Mouse (Mus musculus) cerebellum, adult 2 months (tissue): Measurements from ENCODE around the gene Prss41. TPM values are rescaled to one million over a fixed set of nuclear protein-coding genes. Genes with fewer than 3 reads are reported as not detected.

Source experiments
- DNase-seq, 2 experiments: peaks; one replicate each; pipeline ENCODE4 v3.0.0; 2021
- H3K27ac ChIP-seq: fragments of 200-500 bp; 2 replicates; pipeline ENCODE4 v1.5.1; 2012; ENCODE audit warnings: low read length, control low read depth, inconsistent platforms; ENCODE audit not compliant: insufficient read depth
- H3K27me3 ChIP-seq: fragments of 200-500 bp; 2 replicates; pipeline ENCODE4 v1.6.1; 2012; ENCODE audit warnings: inconsistent platforms, mild to moderate bottlenecking, low read length, moderate library complexity; ENCODE audit not compliant: control insufficient read depth, insufficient read depth
- H3K4me1 ChIP-seq: fragments of 200-500 bp; 2 replicates; pipeline ENCODE4 v1.6.1; 2011; ENCODE audit warnings: low read length; ENCODE audit not compliant: control insufficient read depth, insufficient read depth
- H3K4me3 ChIP-seq: fragments of 200-500 bp; replicated peaks from 2 replicates; pipeline ENCODE3; 2011; ENCODE audit warnings: mild to moderate bottlenecking, low read depth, low read length, control low read depth; ENCODE audit not compliant: insufficient read depth
- CTCF ChIP-seq: fragments of 200-500 bp; IDR thresholded peaks from 2 replicates; pipeline ENCODE4 v1.5.1; 2011; ENCODE audit warnings: low read depth, mild to moderate bottlenecking, control low read depth, low read length, moderate library complexity, borderline replicate concordance; ENCODE audit not compliant: insufficient read depth
- POLR2A ChIP-seq: fragments of 200-500 bp; IDR thresholded peaks from 2 replicates; pipeline ENCODE4 v1.6.1; 2011; ENCODE audit warnings: low read length, control low read depth, borderline replicate concordance; ENCODE audit not compliant: insufficient read depth
- WGBS: fragments of 180-500 bp; shearing (Covaris S2); methylation state at CpG from one replicate; pipeline ENCODE4 v1.1.7; 2018; 5-methylcytosine and 5-hydroxymethylcytosine counted together
- polyA plus RNA-seq: library from polyadenylated mRNA; depleted of rRNA; stranded (reverse); fragments of >200 nt; gene quantifications from 2 replicates; pipeline ENCODE4 v1.2.3, GENCODE M21; 2012

The Prss41 gene
- polyA plus RNA-seq, 1 experiment = 1.6 TPM

DNA sequence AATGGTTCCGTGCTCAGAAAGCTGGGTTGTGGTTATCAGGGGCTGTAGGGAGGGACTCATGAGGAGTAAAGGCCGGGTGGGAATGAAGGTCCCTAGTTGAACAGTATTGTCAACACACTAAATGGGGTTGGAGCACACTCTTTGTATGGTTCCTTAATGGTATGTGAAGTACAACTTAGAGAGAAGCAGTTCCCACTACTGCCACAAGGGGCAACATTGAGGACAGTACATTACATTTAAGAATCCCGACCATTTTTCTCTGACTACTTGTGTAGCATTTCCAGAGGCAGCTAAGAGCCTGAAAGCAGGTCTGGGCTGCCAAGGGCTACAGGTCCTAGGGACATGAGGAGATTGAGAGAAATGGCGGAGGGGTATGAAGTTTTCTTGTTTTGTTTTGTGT is 2.8 kb downstream of the Prss41 start:
- Histone ChIP-seq H3K4me3 (no peak overlapping the region), H3K4me1 (no peaks in the 10 kb centered on the region), H3K27me3 (no peaks in the 10 kb centered on the region), H3K27ac (no peak overlapping the region)
- TF ChIP-seq POLR2A (no peak), CTCF (peak; percentile 64)
- WGBS = 29% methylated on average over 4 of the region's 4 CpGs
- peak; percentile 44 to 47 for DNase-seq

DNA sequence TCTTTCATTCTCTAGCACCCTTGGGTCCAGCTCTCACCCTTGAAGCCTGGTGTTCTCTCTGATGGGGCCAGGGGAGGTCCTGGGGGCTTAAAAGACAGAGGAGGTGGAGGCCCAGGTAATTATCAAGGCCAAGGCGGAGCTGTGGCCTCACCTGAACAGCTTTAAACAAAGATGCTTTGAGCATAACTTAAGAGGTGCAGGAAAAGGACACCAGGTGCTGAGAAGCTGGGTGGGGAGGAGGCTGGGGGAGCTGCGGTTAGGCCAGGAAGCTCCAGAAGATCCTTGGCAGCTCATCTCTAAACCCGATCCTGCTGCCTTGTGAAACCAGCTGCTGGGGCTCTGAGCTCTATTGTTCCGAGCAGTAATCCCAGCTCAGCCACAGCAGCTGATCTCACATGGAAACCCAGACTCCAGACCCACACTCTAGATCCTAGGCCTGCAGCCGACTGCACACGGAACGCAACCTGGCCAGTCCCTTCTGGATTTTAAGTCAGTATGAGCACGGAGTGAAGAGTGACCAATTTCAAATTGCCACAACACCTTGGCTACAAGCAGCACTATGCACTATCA is 7.9 kb downstream of the Prss41 start, which contains the start of gene Prss33:
TSS of gene Prss33 (minus strand) at position 51 of the 570 bp plus-strand sequence.
- TF ChIP-seq POLR2A = no peak
- TF ChIP-seq CTCF = no peak
- no peak within 1 kb of the TSS for H3K4me3 ChIP-seq
- H3K4me1 ChIP-seq = no peaks in the 10 kb centered on the region
- WGBS = 77% methylated on average over 8 of the region's 8 CpGs
- no peak within 1 kb of the TSS for H3K27ac ChIP-seq
- H3K27me3 ChIP-seq = no peaks in the 10 kb centered on the region
- DNase-seq = no peak

DNA sequence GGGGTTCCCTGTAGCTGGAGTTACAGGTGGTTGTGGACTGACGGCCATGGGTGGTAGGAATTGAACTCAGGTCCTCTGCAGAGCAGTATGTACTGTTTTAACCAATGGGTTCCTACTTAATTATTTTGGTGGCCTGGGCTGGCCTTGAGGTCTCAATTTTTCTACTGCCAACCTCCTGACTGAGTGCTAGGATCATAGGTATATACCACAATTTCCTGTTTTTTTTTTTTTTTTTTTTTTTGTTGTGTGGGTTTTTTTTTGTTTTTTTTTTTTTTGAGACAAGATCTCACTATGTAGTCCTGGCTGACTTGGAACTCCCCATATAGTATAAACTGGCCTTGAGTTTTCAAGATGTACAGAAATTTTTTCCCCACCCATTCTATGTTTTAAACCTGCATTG is 12.8 kb downstream of the Prss41 start:
- no peak for DNase-seq
- TF ChIP-seq CTCF (no peak), POLR2A (no peak)
- WGBS = 89% methylated on average over 1 of the region's 1 CpGs

DNA sequence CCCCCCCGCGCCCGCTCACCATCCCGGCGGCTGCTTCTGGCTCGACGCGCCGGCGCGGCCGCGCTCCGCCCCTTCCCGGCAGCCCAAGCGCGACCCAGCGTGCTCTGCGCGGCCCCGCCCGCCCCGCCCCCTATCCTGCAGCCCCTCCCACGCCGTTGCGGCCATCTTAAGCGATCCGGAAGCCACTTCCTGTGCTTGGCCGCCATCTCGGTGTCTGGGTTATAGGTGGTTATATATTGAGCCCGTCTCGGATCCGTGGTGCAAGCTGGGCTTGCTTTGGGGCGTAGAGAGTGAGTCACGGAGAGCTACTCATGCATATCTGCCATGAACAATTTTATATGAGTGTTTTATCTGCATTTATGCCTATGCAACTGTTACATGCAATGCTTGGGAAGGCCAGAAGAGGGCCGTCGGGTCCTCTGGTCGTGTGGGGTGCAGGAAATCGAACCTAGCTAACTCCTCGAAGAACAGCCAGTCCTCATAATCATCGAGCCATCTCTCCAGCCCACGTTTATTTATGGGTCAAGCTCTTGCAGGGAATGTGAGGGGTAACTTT is 14.8 kb downstream of the Prss41 start, which contains the start of gene Elob:
TSS of gene Elob (minus strand) at position 73 of the 556 bp plus-strand sequence.
- H3K27ac ChIP-seq = peak within 1 kb of the TSS; percentile 85

More for the DNA sequence above, 12.8 kb downstream of the Prss41 start:
- Histone ChIP-seq H3K4me1 (no peaks in the 10 kb centered on the region), H3K27ac (no peak overlapping the region), H3K27me3 (no peaks in the 10 kb centered on the region), H3K4me3 (no peak overlapping the region)

DNA sequence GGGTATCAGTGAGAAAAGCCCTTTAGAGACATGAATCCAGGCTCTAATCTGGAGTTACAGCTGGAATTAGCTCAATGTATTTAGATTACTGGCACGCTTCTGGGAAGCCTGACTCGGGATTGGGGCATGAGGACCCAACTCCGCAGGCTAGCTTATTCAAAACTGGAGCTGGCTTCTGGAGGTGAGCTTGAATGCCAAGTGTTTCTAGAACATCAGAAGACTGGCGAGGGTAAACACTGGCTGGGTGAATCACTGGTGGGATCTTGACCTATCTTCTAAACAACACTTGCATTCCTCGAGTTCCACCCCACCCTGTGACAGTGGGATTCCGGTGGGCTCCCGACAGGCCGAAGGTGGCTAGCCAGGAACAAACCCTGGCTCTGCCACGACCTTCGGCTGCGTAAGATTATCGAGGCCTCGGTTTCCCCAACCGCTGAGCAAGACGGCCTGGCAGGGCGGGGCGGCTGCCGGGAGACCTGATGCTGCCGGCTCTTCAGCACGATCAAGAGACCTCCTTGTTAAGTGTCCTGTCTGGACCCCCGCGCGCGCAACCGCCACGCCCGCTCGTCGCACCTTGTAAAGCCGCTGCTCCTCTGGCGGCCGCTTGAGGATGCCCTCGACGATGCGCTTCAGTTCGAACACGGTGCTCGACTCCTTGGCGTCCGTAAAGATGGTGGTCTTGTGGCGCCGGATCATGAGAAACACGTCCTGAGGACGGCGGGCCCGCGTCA is 15.5 kb downstream of the Prss41 start:
- TF ChIP-seq CTCF = no peak
- TF ChIP-seq POLR2A = no peak
- Histone ChIP-seq H3K4me1 (no peaks in the 10 kb centered on the region), H3K27me3 (no peaks in the 10 kb centered on the region), H3K27ac (peak overlapping the region; percentile 48; the same call in 1 of the 2 replicates), H3K4me3 (peak overlapping the region; percentile 80)
- under 1% methylated on average over 47 of the region's 47 CpGs for WGBS
- DNase-seq = peak; percentile 61 to 76

More for the DNA sequence above, 14.8 kb downstream of the Prss41 start, which contains the start of gene Elob:
- Histone ChIP-seq H3K27me3 (no peaks in the 10 kb centered on the region), H3K4me3 (peak within 1 kb of the TSS; percentile 80), H3K4me1 (no peaks in the 10 kb centered on the region)
- DNase-seq = peak; percentile 88 to 89
- under 1% methylated on average over 42 of the region's 42 CpGs for WGBS
- TF ChIP-seq CTCF (peak; percentile 71), POLR2A (peak; percentile 65; the same call in 1 of the 2 replicates)

DNA sequence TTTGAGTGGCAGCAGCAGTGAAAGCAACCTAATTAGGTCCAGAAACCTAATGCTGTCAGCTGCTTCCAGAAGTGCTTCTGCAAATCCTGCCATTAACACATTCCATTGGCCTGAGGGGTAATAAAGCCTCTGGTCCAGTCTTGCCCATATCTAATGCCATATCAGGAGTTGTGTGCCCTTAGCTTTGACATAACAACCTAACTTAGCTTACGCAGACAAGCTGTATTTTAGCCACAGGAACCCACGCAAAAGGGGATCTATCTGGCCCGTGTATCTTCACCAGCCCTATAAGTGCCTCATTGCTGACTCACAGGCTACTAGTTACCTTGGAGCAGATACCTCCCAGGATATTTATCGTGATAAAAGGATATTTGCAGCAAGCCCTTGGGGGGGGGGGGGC is 18.4 kb downstream of the Prss41 start:
- 85% methylated on average over 4 of the region's 4 CpGs for WGBS
- H3K27me3 ChIP-seq = no peaks in the 10 kb centered on the region
- no peaks in the 10 kb centered on the region for H3K4me1 ChIP-seq
- TF ChIP-seq CTCF (no peak), POLR2A (no peak)
- no peak overlapping the region for H3K4me3 ChIP-seq
- H3K27ac ChIP-seq = no peak overlapping the region
- DNase-seq = no peak

DNA sequence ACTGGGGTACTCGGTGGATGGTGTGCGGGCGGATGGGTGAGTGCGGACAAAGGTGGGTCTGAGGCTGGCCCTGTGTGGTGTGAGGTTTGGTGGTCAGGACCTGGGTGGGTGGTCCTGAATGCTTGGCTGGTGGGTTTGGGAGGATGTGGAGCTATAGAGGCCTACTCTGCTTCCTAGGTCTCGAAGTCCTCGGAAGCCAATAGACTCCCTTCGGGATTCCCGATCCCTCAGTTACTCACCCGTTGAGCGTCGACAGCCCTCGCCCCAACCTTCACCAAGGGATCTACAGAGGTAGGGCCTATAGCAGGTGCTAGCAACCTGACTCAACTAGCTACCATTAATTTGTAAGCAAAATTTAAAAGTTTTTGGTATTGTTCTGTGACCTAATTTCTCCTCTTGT is 20.4 kb downstream of the Prss41 start:
- WGBS = 84% methylated on average over 12 of the region's 12 CpGs
- TF ChIP-seq POLR2A (no peak), CTCF (no peak)
- H3K27me3 ChIP-seq = no peaks in the 10 kb centered on the region
- no peak for DNase-seq
- H3K4me1 ChIP-seq = no peaks in the 10 kb centered on the region
- H3K4me3 ChIP-seq = no peak overlapping the region
- H3K27ac ChIP-seq = no peak overlapping the region
